Mouse (Mus musculus) large intestine, adult 2 months (tissue): ENCODE data around the gene Prune1. TPM values are rescaled to one million over a fixed set of nuclear protein-coding genes. Genes with fewer than 3 reads are reported as not detected.

Source experiments
- DNase-seq: peaks from one replicate; pipeline ENCODE4 v3.0.0-alpha.2; 2012; ENCODE audit warnings: low read depth, low spot score
- WGBS: fragments of 180-500 bp; shearing (Covaris S2); methylation state at CpG from one replicate; pipeline ENCODE4 v1.1.7; 2018; 5-methylcytosine and 5-hydroxymethylcytosine counted together
- polyA plus RNA-seq: library from polyadenylated mRNA; depleted of rRNA; stranded (reverse); fragments of >200 nt; gene quantifications from 2 replicates; pipeline ENCODE4 v1.2.3, GENCODE M21; 2012

The Prune1 gene
- polyA plus RNA-seq, 1 experiment, result 15.7 TPM

DNA sequence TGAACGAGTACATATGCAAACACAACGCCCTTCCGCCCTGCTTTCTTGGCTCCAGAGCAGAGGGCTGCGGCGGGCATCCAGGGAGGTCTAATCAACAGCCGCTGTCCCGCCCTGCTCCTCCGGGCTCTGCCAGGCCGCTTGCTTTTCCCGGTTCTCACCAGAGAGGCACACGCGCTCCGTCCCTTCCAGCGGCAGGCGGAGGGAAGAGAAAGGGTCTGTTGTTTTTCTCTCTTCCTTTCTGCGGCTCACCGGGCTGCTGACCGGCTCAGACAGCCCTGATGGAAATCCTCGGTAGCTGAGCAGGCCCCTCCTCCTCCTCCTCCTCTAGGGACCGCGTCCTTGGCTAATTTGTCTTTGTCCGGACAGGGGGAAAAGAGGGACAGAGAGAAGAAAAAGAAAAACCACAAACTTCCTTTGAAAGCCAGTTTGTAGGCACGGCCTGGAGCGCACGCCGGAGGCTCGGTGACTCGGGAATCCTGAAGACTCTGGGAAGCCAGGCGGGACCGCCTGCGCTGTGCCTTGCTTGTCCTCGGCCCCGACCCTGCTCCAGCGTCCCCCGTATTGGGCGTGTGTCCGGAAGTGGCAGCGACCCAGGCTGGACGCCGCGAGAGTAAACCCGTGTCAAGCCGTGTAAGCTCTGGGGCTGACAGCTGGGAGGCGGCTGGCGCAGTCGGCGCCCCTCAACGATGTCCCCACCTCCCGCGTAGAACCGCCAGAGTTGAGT is 1.2 kb upstream of the Prune1 start:
- peak; percentile 57 for DNase-seq
- WGBS, result 0% methylated on average over 51 of the region's 51 CpGs

DNA sequence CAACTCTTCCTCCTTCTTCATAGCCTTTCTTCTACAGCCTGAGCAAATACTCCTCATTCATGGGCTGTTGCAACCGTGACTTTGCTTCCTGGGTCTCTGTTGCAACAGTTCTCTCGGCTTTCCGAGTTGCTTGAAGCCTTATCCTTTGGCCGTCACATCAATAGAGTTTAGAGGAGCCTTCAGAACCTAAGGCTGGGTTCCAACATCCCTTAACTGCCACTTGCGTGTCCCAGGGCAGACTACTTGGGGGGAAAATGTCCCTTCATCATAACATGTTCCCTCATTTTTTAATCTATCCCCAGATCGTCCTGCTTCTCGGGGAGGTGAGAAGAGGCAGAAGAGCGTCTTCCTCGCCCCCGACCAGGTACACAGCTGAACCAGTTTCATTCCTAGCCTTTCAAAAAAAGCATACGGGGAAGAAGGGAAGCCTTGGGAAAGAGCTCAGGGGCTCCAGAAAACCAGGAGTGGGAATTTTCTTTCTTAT is 547 bp upstream of the Prune1 start:
- 0% methylated on average over 11 of the region's 11 CpGs for WGBS
- DNase-seq, result no peak

DNA sequence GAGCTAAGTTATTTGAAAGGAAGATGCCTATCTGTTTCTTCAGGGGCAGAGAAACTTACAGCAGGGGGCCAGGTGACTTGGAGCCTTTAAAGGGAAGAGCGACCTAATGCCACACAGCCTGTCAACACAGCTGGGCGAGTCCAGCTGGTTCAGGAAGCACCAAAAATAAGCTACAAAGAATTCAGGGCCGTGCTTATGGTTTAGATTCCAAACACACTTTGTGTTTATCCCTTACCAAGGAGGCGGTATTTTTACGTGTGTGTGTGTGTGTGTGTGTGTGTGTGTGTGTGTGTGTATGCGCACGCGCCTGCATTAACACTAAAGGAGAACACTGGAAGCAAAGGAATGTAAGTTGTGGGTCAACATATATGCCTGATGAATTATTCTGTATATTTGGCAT is 1.1 kb downstream of the Prune1 start:
- WGBS, result 3% methylated on average over 8 of the region's 8 CpGs
- DNase-seq, result no peak

DNA sequence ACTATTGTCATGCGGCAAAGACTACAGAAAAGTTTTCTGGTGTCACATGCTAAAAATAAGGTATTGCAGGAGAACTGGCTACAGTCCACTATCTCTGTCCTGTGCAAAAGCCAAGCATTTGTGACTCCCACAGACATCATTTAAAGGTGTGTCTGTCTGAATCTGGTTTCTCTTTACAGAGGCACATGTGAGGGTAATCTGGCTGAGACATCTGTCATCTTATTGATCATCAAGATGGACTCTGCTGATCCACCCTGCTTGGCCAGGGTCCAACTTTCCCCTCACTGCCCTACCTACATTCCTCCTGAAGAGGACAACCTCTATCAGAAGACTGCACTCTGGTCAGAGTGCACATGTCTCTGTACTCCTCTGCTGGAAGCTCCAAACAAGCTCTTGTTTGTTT is 4.7 kb downstream of the Prune1 start:
- 65% methylated on average over 1 of the region's 1 CpGs for WGBS
- DNase-seq, result no peak

DNA sequence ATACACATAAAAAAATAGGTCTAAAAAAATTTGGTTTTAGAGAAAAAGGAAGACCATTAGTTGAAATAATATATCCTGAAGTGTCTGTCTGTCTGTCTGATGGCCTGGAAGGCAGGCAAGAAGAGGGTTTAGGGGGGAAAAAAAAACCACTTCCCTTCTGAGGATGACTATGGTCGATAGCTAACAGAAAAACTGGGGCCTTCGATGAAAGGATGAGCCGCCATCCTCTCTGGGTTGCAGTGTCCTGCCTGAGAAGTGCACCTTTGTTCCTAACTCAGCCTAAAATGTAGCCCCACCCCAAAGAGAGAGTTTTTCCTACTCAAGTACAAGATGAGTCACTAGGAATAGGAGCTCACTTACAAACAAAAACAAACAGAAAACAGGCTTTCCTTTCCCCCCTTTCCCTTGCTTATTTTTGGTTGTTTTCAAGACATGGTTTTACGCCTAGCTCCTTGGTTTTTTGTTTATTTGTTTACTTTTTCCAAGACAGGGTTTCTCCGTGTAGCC is 5.4 kb downstream of the Prune1 start:
- 64% methylated on average over 5 of the region's 5 CpGs for WGBS

DNA sequence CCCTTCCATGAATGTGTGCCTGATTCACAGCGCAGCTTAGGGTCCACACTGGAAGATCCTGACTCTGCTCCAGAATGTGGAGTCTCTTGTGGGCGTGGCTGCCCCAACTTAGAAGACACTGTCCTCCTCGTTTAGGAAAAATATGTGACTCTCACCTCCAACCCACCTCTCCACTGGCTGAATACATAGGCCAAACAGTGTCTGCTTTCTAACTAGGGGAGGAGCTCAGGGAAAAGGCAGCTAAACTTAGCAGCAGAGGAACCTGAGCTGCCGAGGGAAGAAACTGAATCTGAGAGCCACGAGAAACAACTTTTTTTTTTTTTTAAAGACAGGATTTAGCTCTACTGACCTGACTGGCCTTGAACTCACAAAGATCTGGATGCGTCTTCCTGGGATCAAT is 6.7 kb downstream of the Prune1 start:
- DNase-seq, result no peak
- 71% methylated on average over 6 of the region's 6 CpGs for WGBS

More for the DNA sequence above, 5.4 kb downstream of the Prune1 start:
- no peak for DNase-seq

DNA sequence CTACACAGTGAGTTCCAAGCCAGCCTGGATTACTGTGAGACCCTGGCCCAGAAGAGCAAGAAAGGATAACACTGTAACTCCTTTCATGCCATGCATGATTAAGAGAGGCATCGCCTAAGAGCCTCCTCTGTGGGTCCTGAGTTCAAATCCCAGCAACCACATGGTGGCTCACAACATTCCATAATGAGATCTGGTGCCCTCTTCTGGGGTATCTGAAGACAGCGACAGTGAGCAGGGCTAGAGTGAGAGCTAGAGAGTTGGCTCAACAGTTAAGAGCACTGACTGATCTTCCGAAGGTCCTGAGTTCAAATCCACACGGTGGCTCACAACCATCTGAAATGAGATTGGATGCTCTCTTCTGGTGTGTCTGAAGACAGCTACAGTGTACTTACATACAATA is 7.4 kb downstream of the Prune1 start:
- 92% methylated on average over 4 of the region's 4 CpGs for WGBS

DNA sequence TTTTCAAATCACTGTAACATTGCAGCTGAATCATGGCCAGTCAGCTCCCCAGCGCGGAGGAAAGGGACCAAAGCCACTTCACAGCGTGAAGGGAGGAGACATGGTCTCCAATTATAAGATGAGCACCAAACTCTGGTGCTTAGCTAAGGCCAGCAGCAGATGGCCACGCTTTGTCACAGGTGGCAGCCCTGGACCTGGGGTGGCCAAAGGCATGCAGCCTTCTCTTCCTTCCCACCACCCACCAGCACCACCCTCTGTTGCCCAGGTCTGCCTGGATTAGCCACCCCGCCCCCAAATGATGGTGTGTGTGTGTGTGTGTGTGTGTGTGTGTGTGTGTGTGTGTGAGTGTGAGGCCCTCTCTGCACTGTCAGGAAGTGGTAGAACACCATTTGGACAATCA is 8.4 kb downstream of the Prune1 start:
- 85% methylated on average over 5 of the region's 5 CpGs for WGBS

More for the DNA sequence above, 7.4 kb downstream of the Prune1 start:
- no peak for DNase-seq

DNA sequence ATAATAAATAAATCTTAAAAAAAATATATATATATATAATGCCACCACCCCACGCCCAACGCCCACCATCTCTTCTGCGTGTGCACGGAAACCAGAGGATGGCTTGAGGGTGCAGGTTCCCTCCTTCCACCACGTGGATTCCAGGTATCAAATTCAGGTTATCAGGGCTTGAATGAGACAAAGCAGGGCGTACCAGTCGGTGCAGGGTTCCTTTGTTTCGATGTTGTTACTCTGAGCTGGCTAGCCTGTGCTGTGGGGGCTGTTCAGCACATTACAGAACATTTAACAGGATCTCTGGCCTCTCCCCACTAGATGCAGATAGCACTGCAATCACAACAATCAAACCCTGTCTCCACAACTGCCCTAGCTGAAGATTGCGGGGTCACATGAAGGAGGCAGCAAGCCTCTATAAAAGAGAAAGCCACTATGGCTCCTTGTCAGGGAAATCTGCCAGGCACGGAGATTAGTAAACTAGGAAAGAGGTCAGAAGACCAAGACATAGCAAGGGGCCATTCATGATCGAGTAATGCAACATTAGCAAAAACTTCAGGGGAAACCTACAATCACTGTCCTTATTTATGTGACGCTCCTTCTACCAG is 11.0 kb downstream of the Prune1 start:
- no peak for DNase-seq
- WGBS, result 87% methylated on average over 12 of the region's 12 CpGs

More for the DNA sequence above, 8.4 kb downstream of the Prune1 start:
- DNase-seq, result no peak

DNA sequence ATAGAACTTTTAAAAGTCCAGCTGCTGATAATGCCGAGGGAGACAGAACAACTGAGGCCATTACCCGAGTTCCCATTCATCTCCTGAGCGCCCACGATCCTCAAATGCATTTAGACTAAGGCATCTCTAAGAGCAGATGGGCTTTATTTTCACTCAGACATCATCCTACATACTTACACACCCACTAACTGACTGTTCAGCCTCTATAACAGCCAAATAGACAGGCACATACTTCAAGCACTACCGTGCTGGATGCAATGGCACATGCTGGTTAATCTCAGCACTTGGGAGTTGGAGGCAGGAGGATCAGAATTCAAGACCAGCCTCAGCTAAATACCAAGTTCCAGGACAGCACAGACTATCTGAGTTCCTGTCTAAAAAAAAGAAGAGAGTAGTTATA is 12.1 kb downstream of the Prune1 start:
- DNase-seq, result no peak
- WGBS, result 89% methylated on average over 5 of the region's 5 CpGs

DNA sequence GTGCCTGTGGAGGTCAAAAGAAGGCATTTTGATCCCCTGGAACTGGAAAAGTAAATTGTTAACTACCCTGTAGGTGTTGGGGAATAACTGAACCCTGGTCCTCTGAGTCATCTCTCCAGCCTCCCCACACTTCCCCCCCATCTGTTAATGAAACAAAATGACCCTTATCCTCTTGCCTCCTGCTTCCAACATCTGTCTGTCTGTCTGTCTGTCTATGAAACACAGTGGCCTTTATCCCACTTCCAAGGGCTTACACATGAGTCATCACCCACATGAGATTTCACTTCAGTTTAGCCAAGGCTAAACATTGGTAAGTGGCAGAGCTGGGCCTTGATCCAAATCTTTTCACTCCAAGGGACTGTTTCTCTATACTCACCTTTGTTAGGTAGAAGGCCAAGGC is 14.0 kb downstream of the Prune1 start:
- DNase-seq, result no peak

DNA sequence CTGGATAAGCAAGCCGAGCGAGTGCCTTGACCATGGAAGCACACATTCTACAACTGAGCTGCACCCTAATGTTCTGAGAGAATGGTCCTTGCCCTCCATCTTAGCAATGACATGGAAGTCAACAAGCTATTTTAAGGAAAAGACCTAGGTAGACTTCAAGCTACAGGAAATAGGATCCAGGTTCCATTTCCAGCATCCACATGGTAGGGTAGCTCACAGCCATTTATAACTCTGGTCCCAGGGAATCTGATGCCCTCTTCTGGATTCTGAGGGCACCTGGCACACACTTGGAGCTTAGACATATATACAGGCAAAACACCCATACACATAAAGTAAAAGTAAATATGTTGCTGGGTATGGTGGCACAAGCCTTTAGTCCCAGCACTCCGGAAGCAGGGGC is 15.8 kb downstream of the Prune1 start:
- no peak for DNase-seq
- WGBS, result 97% methylated on average over 3 of the region's 3 CpGs

DNA sequence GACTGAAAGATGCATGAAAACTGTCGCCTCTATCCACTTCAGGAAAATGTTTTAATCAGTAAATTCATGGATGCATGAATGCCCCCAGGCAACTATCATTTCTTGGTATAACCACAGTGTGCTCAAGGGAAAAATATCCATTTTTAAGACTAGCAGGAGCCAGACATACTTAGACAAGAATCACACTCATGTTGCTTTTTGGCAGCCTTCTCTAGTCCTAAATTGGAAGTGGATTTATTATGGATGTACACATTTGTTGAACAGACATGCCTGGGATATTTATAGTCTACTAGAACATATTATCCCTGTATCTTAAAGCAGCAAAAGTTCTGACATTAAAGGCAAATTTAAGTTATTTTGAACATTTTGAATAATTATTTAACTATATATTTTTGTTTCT is 17.2 kb downstream of the Prune1 start:
- no peak for DNase-seq
- 79% methylated on average over 1 of the region's 1 CpGs for WGBS

DNA sequence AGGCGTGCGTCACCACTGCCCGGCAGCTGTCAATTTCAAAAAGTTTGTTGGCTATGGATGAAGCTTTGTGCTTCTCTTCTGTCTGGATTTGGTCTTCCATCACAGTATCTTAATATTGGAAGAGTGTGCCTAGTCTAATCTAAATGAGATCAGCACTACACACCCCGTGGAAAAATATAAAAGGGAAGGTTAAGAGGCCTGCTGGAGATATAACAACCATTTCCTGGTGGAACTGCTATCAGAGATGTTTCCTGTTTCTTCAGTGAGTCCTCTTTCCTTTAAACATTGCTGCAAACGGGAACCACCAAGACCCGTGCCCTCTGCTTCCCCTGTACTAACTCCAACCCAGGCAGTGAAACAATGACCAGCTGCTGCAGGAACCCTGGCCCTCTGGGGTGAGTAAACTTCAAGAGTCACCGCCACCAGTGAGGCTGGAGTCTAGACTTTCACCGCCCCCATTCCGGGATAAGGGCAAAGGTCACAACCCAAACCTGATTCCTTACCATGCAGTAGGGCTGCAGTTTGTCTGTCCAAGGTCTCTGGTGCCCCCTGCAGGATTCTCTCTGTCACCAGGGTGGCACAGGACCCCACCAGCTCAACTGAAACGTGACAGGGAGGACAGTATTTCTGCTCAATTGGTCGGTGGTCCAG is 18.7 kb downstream of the Prune1 start:
- DNase-seq, result peak; percentile 54
- 36% methylated on average over 11 of the region's 11 CpGs for whole genome bisulfite sequencing

DNA sequence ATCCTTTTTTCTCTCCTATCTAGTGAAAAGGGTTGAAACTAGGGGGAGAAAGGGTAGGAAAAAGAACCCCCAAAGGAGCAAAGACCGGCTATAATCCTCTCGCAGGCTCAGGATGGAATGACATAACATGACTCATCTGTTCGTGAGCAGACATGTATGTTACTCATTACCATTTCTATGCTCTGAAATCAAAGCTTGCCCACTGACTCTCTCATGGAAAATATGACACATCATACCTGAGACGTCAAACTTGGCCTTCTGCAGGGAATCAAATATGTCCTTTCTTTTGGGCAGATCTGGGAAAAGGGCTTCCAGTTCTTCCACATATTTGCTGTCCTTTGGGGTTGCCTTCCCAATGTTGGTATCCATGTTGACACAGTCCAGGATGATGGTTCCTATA is 19.9 kb downstream of the Prune1 start:
- no peak for DNase-seq
- 92% methylated on average over 4 of the region's 4 CpGs for WGBS

DNA sequence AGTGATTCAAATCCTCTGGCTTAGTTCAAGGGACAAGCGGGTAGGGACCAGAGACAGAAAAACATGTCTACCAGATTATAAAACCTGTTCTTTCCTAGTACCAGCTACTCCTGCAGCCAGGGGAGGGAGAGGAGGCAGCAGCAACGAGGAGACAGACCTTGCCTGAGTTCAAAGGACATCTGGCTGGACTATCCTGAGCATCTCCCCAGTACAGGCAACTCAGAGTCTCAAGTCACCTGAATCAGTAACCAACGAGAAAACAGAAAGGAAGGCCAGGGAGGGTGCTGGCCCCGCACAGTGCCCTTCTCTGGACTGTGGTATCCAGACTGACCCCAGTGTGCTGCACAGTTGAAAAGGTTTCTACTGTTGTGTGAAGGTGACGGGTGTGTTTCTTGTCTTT is 24.9 kb downstream of the Prune1 start:
- 87% methylated on average over 5 of the region's 5 CpGs for WGBS
- DNase-seq, result no peak

DNA sequence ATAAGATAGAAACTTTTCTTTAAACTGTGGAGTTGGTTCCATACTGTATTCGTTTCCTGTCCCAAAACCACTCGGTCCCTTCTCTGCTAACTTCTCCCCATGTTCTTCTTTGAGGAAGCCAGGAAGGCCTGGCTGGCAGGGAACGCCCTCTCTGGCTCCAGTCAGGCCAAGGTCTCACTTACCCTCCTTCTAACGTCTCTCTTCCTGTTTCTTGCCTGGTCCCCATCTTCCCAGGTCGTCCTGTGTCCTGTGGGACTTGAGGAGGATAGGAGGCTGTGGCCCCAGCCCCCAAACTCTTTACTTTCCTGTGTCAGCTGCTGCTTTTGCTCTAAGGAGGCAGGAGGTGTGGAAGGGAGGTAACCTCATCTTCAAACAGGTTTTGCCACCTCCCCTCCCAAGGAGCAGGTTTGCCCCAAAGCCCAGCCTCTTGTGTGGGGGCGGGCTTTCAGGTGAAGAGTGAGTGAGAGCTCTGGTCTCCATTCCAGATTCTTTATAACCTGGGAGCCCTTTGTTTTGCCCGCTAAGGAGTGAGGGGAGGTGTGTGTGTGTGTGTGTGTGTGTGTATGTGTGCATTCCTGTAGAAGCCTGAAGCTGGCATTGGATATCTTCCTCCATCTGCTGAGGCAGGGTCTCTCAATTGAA is 31.0 kb downstream of the Prune1 start, which contains the start of gene Bnipl:
Gene Bnipl (minus strand): TSS at position 411 of the 642 bp plus-strand sequence.
- DNase-seq, result no peak
- WGBS, result 32% methylated on average over 7 of the region's 7 CpGs

DNA sequence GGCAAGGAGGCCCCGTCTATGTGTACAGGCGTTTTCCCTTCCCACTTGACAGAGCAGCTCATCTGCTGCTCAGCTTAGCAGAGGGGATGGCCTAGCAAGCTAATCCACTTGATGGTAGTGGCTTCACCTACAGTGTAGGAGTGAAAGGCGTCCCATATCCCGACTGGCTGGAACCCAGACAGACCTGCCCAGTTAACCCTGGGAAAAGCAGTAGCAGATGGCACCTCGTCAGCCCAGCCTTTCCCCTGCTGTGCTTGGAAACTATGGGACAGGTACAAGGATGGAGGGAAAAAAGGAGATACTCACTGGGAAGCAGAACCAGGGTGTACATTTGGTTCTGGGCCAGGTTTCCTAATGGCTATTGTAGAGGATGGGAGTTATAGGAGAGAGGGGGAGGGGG is 31.5 kb downstream of the Prune1 start:
- 73% methylated on average over 5 of the region's 5 CpGs for WGBS
- DNase-seq, result no peak

DNA sequence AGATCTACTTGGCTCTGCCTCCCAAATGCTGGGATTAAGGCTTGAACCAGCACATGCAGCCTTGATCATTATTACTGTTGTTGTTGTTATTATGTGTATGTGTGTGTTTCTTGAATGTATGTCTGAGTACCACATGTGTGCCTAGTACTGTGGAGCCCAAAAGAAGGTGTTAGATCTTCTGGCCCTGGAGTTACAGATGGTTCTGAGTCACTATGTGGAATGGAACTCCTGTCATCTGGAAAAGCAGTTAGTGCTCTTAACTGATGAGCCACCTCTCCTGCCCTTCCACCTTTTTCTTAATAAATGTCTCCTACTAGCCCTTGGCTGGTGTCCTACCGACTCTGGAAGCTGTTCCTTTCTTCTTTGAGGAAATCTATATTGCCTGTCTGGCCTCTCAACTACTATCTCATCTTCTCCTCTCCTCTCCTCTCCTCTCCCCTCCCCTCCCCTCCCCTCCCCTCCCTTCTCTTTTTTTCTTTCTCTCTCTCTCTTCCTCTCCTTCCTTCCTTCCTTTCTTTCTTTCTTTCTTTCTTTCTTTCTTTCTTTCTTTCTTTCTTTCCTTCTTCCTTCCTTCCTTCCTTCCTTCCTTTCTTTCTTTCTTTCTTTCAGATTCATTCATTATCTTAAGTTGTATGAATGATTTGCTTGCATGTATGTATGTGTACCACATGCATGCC is 34.1 kb downstream of the Prune1 start:
- 64% methylated on average over 1 of the region's 1 CpGs for WGBS

More for the DNA sequence above, 34.1 kb downstream of the Prune1 start:
- DNase-seq, result no peak
